Mouse (Mus musculus) naive thymus-derived CD4-positive, alpha-beta T cell, adult 2 months (primary cell): Measurements from ENCODE around the gene Ilk.
"Not testable (repeated sequence)": the region's sequence is repeated elsewhere in the genome, so short reads cannot be mapped to it uniquely, and the experiment has no call there.

Experiments
- DNase-seq: peaks from one replicate; pipeline ENCODE4 v3.0.0-alpha.2; 2011; ENCODE audit warnings: low read depth

Gene Ilk

DNA sequence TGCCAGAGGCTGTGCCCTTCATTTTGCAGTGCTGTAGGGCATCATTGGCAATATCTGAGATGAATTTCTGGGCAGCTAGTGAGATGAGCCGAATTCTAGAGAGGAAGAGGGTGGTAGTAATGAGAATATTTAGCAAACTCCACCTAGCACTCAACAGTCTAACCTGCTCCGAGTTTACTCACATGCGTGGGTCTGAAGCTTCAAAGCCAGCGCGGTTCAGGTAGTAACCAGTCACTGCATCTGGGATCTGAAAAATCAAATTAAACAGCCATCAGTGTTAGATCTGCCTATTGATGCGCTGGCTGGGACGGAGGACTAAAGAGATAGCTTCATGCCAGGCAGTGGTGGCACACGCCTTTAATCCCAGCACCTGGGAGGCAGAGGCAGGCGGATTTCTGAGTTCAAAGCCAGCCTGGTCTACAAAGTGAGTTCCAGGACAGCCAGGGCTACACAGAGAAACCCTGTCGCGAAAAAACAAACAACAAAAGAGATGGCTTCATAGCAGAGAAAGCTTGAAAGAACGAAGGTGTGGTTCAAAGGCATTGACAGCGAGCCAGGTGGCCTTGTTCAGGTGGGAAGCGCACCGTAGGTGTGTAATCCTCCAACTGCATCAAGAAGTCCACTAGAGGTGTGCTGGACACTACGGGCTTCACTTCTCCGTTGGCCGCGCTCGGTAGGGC, 7.0 kb downstream of the Ilk start:
- DNase-seq = not testable (repeated sequence)

DNA sequence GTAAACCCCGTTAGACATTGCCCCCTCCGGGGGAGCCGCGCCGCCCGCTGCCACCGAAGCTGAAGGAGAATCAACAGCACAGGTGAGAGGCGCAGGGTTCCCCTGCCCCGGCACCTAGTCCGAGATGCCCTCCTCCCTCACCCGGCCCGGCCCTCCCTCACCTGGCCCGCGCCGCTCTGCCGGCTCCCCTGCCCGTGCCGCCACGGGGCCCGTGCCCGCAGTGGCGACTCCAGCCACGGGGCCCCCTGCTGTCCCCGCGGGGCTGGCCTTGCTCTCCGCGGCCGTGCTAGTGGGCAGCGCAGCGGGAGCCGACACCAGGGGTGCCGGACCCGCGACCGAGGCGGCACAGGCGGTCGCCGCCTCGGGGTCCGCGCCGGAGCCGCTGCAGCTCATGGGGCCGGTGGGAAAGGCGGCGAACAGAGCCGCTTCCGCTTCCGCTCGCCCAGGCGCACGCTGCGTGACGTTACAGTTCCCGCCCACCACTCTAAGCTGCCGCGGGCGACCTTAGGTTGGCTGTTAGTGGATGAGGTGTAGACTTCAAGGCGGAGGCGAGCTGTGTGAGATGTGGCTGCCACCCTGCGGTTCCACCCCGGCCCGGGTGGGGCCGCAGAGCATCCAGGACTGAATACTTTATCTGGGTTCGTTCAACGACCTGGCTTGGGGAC, 7.7 kb downstream of the Ilk start, which contains the start of gene Taf10:
TSS of gene Taf10 (minus strand) at position 436 of the 665 bp plus-strand sequence.
- peak; percentile 95 for DNase-seq

DNA sequence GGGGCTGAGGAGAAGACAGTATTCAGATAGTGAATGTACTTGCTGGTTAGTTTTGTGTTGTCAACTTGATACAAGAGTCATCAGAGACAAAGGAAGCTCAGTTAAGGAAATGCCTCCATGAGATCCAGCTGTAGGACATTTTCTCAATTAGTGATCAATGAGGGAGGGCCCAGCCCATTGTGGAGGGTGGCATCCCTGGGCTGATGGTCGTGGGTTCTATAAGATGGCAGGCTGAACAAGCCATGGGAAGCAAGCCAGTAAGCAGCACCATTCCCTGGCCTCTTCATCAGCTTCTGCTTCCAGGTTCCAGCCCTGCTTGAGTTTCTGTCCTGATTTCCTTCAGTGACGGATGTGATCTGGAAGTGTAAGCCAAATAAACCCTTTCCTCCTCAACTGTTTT, 11.4 kb downstream of the Ilk start:
- no peak for DNase-seq

DNA sequence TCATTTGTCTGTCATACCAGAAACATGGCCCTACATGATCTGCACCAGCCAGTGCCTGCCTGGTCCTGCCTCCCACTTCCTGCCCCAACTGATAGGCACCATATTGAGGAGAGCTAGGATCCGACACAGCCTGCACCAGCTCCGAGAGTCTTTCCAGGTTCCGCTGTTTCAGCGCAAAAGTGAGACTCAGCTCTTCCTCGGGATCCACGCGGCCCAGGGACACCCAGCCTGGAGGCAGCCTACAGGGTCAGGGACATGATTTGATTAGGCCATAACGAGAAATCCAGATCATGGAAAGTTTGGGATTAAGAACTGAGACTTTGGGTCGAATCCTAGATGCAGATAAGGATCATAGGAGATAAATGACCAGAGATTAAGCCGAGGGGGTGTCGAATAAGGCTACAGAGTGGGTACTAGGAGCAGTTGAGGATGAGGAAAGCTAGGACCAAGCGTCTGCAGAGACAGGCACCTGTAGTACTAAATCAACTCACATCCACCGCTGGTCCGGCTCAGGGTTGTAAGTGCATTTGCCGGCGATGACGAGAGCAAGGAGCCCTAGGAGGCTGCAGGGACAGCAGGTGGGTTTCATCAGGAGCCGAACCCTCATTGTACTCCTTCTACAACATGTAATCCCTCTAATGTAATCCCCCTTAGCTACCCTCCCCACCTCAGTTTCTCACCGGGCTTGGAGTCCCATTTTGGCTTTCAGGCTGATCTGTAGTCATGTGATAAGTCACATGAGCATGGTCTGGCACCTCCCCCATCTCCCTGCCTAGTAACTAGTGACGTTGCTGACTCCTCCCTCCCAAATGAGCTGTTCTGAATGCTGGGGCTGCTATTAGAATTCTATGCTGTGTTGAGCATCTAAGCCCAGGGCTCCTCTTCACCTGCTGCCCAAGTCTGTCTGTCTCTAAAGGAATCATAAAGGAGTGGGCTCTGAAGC, 15.4 kb downstream of the Ilk start, which contains the start of gene Tpp1:
TSS of gene Tpp1 (minus strand) at position 745 of the 943 bp plus-strand sequence.
- peak; percentile 97 for DNase-seq

DNA sequence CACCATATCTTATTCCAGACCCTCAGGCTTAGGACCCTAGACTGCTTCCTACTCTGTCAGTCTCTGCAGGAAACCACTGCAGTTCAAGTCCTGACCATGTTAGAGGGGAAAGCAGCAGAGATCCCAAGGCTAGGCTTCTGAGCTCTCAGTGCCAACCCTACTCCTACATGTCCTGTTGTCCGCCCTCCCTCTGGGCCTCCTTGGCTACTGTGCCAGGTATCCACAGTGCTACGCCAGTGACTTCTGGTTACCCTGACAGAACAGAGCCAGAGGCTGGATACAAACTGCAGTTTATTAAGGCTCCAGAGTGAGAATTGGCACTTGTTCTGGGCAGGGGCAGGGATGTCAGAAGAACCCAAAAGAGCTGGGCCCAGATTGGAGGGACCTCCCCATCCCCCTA, 16.3 kb downstream of the Ilk start:
- no peak for DNase-seq

DNA sequence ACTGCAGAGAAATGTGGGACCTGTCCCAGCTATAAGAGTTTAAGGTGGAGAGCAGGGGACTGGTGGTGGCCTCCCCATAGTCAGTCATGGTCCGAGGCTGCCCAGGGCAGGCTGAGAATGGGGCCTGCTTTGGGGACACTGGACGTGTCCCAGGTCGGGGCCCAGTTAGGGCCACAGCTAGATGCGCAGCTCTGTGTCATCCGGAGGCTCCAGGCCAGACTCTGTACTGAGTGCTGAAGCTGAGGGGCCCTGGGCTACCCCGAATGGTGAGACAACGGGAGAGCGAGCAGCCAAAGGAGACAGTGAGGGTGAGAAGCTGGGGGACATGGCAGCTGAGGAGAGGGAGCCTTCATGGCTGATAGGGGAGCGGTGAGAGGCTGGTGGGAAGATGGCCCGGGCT, 16.9 kb downstream of the Ilk start:
- DNase-seq = no peak

DNA sequence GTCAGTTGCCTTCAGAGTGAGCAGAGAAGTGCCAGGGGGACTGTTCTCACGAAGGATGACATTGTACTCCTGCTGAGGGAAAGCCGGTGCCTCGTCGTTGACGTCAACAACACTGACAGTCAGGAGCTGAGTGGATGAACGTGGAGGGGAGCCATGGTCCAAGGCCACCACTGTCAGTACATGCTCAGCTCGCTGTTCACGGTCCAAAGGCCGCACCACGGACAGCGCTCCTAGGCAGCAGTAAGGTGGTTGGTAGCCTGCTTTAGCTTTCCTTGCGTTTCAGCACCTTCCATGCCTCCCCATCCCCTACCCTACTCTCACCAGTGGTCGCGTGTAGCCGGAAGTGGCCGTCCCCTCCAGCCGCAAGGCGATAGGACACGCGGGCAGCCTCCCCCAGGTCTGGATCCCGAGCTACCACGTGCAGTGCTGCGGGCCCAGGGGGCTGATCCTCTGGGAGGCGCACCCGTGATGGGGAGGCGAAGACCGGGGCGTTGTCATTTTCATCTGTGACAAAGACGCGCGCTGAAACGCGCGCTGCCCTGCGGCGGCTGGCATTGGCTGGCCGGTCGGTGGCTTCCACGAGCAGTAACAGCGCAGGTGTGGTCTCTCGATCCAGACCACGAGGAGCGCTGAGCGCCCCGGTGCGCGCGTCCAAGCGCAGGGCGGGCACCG, 25.6 kb downstream of the Ilk start:
- no peak for DNase-seq

DNA sequence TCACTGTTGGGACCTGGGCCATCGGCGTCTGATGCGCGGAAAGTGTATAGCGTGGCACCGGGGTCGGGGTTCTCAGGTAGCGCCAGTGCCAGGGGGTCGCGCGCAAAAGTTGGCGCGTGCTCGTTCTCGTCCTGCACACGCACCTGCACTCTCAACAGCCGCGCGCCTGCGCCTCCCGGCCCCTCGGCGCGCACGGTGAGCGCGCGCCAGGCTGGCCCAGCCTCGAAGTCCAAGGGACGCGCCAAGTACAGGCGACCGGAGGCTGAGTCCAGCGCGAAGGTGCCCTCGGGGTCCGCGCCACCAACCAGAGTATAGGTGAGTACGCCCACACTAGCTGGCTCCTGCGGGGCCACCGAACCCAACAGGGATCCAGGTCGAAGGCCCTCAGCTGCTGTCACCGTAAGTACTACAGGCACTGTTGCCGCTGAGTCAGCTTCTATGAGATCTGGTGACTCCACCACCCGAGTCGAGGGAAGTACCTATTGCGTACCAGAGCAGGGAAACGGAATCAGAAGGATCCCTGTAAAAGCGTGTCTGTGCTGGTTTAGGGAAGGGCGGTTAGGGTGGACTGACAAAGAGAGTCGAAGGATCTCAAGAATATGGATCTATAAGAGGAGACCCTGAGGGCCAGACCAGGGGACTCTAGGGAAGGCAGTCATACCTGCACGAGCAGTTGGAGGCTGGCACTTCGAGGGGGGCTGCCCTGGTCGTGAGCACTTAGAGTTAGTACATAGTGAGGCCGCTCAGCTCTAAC, 26.3 kb downstream of the Ilk start:
- no peak for DNase-seq

DNA sequence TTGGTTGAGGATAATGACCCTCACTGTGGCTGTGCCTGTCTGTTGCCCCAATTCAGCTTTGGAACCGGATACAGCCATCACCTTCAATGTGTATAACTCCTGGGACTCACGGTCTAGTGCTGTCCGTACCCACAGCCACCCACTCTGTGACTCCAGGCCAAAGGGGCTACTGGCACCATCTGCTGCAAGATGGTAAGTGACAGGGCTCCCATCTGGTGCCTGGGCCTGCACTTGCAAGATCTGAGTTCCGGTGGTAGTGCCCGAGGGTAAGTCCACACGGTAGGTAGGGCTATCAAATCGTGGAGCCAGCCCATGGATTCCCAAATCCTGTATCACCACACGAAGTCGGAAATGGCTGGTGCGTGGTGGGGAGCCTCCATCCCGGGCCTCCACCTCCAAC, 27.9 kb downstream of the Ilk start:
- no peak for DNase-seq

DNA sequence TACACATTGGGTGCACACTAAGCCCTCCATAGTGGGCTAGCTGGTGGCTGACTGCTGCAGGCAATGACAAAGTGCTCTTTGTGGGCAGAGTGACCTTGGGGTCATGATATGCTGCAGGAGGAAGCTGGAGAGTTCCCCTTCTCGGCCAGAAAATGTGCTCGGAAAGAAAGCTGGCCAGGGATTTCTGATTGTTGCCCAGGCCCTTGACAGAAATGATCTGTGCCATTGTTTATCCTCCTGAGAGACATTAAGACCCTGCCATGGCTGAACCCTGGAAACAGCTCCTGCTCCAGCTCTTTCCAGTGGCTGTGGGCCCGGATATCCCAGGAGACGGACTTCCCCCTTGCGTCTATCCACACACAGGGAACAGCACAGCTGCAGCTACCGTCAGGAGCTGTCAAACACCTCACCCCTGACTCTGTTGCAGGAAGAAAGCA, 31.4 kb downstream of the Ilk start:
- no peak for DNase-seq

DNA sequence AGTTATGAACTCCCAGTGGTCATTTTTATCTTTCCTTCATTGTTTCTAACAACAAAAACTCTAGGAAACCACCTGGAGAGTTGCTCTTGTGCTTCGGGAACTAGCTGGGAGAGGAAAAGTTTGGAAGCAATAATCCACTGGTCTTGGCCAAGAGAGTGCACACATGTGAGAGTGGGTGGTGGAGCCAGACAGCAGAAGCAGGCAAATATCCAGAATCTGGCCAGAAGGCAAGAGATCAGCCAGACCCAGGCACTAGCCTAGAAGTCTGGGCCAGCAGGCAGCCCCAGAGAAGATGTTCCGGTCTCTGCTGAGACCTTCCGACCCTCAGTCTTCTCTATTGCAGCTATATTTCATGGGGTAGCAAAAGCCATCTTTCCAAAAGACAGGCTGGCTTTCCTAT, 33.6 kb downstream of the Ilk start:
- no peak for DNase-seq

DNA sequence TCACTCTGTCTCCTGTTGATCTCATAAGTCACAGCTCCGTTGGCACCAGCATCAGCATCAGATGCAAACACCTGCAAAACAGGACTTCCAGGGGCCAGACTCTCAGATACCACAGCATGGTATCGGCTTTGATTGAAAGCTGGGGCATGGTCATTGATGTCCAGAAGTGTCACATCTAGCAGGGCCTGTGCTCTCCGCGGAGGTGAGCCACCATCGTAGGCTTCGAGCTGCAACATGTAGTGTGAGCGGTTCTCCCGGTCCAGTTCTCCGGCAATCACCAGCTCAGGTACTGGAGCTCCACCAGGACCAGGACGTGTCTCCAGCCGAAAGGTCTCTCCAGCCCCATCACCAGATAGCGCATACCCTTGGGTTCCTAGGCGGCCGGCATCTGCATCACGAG, 35.9 kb downstream of the Ilk start:
- DNase-seq = no peak

DNA sequence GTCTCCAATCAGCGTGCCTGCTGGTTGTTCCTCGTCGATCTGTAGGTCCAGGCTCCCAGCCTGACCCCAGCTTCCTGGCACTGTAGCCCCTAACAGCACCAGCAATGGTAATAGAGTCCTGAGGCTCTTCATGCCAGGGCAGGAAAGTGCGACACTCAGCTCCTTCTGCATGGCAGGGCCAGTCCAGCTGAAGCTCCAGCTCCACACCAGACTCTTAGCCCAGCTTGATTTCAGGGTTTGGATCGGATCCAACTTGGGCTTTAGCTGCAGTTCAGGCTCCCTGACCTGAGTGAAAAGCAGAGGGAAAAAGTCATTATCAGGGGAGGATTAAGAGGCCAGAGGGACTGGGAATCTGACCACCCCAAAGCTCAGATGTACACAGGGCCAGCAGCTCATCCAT, 36.6 kb downstream of the Ilk start:
- no peak for DNase-seq

DNA sequence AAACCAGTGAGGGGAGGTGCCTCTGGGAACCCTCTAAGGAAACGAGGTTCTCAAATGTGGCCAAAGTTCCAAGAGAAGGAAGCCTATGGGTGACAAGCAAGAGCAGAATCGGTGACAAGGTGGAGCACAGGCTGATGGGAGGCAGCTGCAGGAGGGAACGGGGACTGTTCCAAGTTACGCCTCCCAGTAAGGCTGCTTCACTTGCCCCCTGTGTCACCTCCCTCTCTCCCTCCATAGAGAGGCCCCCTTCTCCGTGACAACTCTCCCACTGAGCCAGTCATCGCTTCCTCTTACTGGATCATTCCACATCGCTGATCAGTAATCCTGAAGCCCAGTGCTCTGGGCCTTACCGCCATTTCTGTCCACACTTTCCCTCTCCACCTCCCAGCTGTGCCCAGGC, 38.3 kb downstream of the Ilk start:
- no peak for DNase-seq

DNA sequence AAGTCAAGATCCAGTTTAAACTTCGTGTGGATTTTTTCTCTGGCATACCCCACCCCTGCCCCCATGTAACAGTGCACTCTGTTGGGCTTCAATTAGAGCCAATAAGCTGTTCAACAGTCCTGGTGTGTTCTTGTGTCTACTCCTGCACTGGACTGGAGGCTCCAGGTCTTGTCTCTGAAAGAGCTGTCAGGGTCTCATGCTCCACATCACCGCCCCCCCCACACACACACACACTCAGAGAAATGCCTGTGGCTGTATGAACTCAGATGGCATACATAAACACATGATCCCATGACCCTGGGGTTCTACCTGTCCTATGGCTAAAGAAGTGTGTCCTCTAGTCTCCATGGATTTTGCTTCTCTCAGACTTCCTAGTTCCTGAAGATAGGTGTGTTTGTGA, 39.6 kb downstream of the Ilk start:
- DNase-seq = no peak

DNA sequence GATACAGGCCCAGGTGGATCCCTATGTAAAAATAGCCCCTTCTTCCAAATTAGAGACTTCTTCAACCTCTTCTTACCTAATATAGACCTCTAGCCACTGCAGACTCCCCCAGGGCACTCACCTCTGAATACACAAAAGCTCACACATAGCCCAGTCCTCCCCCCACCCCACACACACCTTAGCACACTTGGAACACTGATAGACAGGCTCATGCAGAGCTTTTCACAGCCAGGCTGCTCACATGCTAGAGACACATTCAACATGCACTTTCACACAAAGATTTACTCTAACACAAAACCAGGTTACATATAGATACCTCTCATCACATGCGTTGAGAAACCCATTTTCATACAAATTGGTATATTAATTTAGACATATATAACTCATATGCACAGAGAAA, 40.9 kb downstream of the Ilk start:
- DNase-seq = no peak

DNA sequence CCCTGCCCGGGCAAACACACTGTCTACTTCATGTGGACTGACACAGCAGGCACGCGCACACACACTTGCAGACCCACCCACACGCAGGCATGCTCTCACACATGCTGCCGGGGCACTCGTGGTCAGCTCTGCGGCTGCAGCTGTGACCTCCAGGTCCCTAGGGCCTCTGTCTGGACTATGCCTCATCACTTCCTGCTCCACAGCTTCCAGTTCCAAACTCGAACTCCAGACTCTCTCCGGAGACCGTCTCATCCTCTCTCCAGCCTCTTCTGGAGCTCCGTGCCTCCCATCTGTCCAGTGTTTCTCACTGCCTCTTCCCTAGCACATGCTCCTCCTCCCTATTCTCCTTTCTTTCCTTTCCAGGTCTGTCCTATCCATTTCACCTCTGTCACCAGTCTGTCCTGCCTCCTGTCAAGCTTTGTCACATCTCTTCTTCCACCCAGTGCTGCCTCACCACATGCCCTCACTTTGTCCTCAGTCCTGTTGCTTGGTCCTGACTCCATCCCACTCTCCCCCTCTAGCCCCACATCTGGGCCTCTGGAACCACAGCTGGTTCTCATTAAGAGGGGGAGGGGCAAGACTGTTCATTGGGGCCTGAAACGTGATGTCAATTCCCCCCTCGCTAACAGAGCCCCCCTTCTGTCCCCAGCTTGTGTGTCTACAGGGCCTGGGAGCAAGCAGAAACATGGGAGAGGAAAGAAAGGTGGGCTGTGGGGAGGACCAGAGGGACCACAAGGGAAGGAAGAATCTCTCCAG, 41.6 kb downstream of the Ilk start:
- DNase-seq = no peak

DNA sequence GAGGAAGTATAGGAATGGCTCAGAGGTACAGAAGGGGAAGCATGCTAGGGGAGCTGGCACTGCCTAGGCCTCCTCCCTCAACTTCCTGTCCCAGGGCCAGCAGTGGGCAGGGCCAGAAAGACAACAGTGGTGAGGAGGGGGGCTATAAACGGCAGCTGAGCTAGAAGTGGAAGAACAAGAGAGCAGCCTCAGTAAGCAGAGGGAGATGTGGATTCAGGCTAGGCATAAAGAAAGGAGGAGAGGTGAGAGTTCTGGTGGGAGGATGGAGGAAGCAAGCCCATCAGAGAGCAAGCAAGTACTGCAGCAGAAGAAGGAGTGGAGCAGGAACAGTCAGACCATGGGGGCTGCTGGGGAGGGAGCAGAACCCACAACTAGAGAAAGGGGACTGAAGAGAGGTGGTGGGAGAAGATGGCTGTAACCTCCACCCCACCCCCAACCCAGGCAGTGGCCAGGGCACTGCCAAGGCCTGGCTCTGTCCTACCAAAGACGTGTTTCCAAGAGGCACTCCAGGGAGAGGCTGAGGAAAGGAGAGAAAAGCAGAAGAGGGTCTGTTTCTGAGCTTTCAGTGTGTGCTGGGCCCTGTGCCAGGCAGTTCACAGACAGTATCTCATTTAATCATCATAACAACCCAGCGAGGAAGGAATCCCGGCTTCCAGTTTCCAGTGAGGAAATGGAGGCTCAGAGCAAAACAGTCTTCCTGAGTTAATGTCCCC, 42.3 kb downstream of the Ilk start:
- DNase-seq = peak; percentile 41

DNA sequence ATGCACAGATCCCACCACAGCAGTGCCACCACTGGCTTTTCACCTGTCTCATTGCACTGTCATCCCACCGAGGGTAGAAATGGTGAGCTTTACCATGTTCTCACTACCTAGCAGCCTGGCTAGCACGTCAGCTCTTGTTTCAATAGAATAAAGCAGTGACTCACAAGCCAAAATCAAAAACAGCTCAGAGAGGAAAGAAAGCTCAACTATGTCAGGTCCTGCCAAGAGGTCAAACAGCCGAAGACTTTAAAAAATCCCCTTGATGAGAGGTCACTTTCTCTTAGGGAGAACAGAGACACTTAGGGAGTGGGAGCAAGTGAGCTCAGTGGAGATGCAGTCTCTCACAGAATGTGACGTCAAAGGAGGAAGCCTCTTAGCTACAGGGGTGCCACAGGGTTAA, 47.5 kb downstream of the Ilk start:
- no peak for DNase-seq

DNA sequence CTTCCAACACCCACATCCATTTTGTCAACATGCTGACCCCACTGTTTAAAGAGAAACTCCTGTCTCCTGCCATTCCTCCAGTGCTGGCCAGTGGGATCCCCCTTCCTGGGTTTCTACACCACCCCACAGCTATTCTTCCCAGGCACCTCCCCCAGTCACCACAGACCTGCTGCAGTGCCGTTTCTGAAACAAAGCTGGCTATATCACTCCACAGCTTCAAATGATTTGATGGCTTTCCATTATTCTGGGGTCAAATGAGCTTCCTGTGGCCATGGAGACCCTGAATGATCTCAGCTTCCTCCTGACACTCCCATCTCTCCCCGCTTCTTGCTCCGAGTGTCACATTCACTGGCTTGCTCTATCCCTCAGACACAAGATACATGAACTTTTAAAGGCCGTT, 48.2 kb downstream of the Ilk start:
- DNase-seq = no peak
